Mouse (Mus musculus) forebrain, embryonic 11.5 days (tissue): ENCODE data around the gene Nusap1. TPM values are rescaled to one million over a fixed set of nuclear protein-coding genes. Genes with fewer than 3 reads are reported as not detected.
"Not testable (repeated sequence)": the region's sequence is repeated elsewhere in the genome, so short reads cannot be mapped to it uniquely, and the experiment has no call there.

Experiments
- ATAC-seq: fragments of 200-750 bp; cut with Nextera tagmentation; replicated peaks from 2 replicates; pipeline ENCODE4 v1.8.0; 2017; ENCODE audit warnings: moderate TSS enrichment; ENCODE audit not compliant: low FRiP score
- DNase-seq: peaks from one replicate; pipeline ENCODE4 v3.0.0-alpha.2; 2017; ENCODE audit warnings: low spot score
- H3K27ac ChIP-seq: fragments of 300-500 bp; sonication (generic); 2 replicates; pipeline ENCODE4 v1.5.1; 2014; ENCODE audit warnings: low read depth, low read length
- H3K27me3 ChIP-seq: fragments of 300-500 bp; sonication (generic); 2 replicates; pipeline ENCODE4 v1.6.1; 2014; ENCODE audit warnings: mild to moderate bottlenecking, low read length, mixed read lengths; ENCODE audit not compliant: control insufficient read depth, insufficient read depth
- H3K36me3 ChIP-seq: fragments of 300-500 bp; sonication (generic); 2 replicates; pipeline ENCODE4 v1.6.1; 2014; ENCODE audit warnings: mild to moderate bottlenecking, low read length, moderate library complexity, mixed read lengths; ENCODE audit not compliant: control insufficient read depth, insufficient read depth
- H3K4me1 ChIP-seq: fragments of 300-500 bp; sonication (generic); replicated peaks from 2 replicates; pipeline ENCODE4 v1.6.1; 2014; ENCODE audit warnings: low read length, mixed read lengths; ENCODE audit not compliant: control insufficient read depth, insufficient read depth
- H3K4me2 ChIP-seq: fragments of 300-500 bp; sonication (generic); 2 replicates; pipeline ENCODE4 v1.6.1; 2014; ENCODE audit warnings: low read depth, mild to moderate bottlenecking, low read length, moderate library complexity, mixed read lengths; ENCODE audit not compliant: severe bottlenecking
- H3K4me3 ChIP-seq: fragments of 300-500 bp; sonication (generic); 2 replicates; pipeline ENCODE4 v1.5.1; 2014; ENCODE audit warnings: low read depth, low read length
- H3K9ac ChIP-seq: fragments of 300-500 bp; sonication (generic); 2 replicates; pipeline ENCODE4 v1.6.1; 2014; ENCODE audit warnings: low read length
- H3K9me3 ChIP-seq: fragments of 300-500 bp; sonication (generic); 2 replicates; pipeline ENCODE4 v1.6.1; 2016; ENCODE audit warnings: low read length, mixed read lengths; ENCODE audit not compliant: control insufficient read depth
- WGBS: fragments of 180-500 bp; shearing (Covaris S2); extraction: QIAGEN DNeasy Blood & Tissue Kit; methylation state at CpG from one replicate; pipeline ENCODE4 v1.1.7; 2014; 5-methylcytosine and 5-hydroxymethylcytosine counted together
- polyA plus RNA-seq: library from polyadenylated mRNA; unstranded; fragments of >200 nt; fragmentation: Nextera tagmentation; extraction: Ambion mirVana; gene quantifications from 2 replicates; pipeline ENCODE4 v1.2.1, GENCODE M21; 2014

The Nusap1 gene
- polyA plus RNA-seq, 1 experiment from 2014 or later, result 131 TPM

DNA sequence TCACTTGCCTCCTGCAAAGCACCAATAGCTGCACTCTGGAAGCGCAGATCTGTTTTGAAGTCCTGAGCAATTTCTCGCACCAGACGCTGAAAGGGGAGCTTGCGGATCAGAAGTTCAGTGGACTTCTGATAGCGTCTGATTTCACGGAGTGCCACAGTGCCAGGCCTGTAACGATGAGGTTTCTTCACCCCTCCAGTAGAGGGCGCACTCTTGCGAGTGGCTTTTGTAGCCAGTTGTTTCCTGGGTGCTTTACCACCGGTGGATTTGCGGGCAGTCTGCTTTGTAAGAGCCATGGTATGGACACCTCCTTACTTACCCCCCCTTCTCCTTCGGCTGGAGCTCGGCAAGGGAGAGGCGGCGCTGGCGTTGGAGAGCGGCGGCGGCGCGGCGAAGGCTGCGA lies 47.6 kb downstream of the Nusap1 start:
- not testable (repeated sequence) for ATAC-seq, H3K9me3 ChIP-seq, H3K27me3 ChIP-seq, H3K4me1 ChIP-seq, H3K4me3 ChIP-seq, DNase-seq, H3K27ac ChIP-seq, H3K36me3 ChIP-seq, H3K4me2 ChIP-seq, H3K9ac ChIP-seq
- WGBS, result 74% methylated on average over 20 of the region's 23 CpGs

- WGBS, result 17% methylated on average over 7 of the region's 7 CpGs
Measured at GRCm38 (mm10) chr2:119669010-119669409, 50.9 kb downstream of the Nusap1 start.

DNA sequence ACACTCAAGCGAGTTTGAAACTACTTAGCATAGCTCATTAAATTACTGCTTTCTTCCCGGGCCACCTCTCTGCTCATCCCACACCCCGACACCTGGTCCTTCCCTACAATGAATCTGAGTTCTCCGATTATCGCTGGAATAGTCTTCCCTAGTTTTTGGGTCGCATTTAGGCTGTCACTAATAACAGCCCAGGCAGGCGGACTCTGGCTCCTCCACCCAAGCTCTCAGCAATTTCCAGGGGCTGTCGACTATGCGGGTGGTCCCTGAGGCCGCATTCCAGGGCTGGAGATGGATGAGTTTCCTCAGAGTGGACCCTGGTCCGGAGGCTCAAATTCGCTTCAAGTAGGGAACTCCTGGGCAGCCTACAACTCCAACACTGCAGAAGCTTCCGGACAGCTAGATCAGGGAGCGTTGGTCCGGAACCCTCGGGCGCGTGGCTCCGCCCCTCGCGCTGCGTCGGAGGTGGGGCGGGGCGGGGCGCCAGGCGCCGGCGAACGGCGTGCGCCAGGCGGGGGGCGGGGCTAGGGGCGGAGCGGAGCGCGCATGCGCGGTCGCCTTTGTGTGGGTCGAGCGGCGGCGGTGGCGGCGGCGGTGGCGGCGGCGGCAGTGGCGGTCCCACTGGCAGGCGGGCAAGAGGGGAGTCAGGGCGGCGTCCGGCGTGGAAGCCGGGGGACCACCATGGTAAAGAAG lies 56.6 kb downstream of the Nusap1 start, which contains the start of gene Rtf1:
Gene Rtf1, plus strand, starts transcription at position 544 of the 690 bp plus-strand sequence.
- no peaks in the 10 kb centered on the region for H3K4me1 ChIP-seq
- H3K9me3 ChIP-seq, result no peaks in the 10 kb centered on the region
- under 1% methylated on average over 44 of the region's 58 CpGs for WGBS
- no peaks in the 10 kb centered on the region for H3K27me3 ChIP-seq
- DNase-seq (peak; percentile 98), ATAC-seq (peak; percentile 96)
- H3K4me2 ChIP-seq, result peak within 1 kb of the TSS; percentile 84
- peak within 1 kb of the TSS; percentile 96 for H3K9ac ChIP-seq
- H3K27ac ChIP-seq, result peak within 1 kb of the TSS; percentile 21; the same call in 1 of the 2 replicates
- no peaks in the 10 kb centered on the region for H3K36me3 ChIP-seq
- H3K4me3 ChIP-seq, result peak within 1 kb of the TSS; percentile 99

More at GRCm38 (mm10) chr2:119669010-119669409, 50.9 kb downstream of the Nusap1 start:
- Histone ChIP-seq H3K36me3 (no peaks in the 10 kb centered on the region), H3K4me1 (no peaks in the 10 kb centered on the region), H3K4me3 (no peak overlapping the region), H3K27ac (no peak overlapping the region), H3K27me3 (no peaks in the 10 kb centered on the region), H3K4me2 (no peak overlapping the region), H3K9me3 (no peaks in the 10 kb centered on the region), H3K9ac (no peak overlapping the region)
- DNase-seq, result no peak
- ATAC-seq, result no peak

GRCm38 (mm10) chr2:119675215-119675784 lies 57.2 kb downstream of the Nusap1 start:
- DNase-seq, result peak; percentile 79
- peak; percentile 91 for ATAC-seq
- under 1% methylated on average over 38 of the region's 39 CpGs for WGBS
- Histone ChIP-seq H3K9ac (peak overlapping the region; percentile 96), H3K4me2 (peak overlapping the region; percentile 65), H3K4me3 (peak overlapping the region; percentile 99), H3K4me1 (no peaks in the 10 kb centered on the region), H3K27ac (peak overlapping the region; percentile 21; the same call in 1 of the 2 replicates), H3K36me3 (no peaks in the 10 kb centered on the region), H3K27me3 (no peaks in the 10 kb centered on the region), H3K9me3 (no peaks in the 10 kb centered on the region)

- peak overlapping the region; percentile 99 for H3K4me3 ChIP-seq
- H3K9me3 ChIP-seq, result no peaks in the 10 kb centered on the region
- no peaks in the 10 kb centered on the region for H3K4me1 ChIP-seq
- DNase-seq, result no peak
- WGBS, result 13% methylated on average over 5 of the region's 5 CpGs
- H3K27ac ChIP-seq, result no peak overlapping the region
- peak overlapping the region; percentile 65 for H3K4me2 ChIP-seq
- H3K27me3 ChIP-seq, result no peaks in the 10 kb centered on the region
- ATAC-seq, result no peak
- peak overlapping the region; percentile 96 for H3K9ac ChIP-seq
- H3K36me3 ChIP-seq, result no peaks in the 10 kb centered on the region
Measured at GRCm38 (mm10) chr2:119675831-119676230, 57.7 kb downstream of the Nusap1 start.

DNA sequence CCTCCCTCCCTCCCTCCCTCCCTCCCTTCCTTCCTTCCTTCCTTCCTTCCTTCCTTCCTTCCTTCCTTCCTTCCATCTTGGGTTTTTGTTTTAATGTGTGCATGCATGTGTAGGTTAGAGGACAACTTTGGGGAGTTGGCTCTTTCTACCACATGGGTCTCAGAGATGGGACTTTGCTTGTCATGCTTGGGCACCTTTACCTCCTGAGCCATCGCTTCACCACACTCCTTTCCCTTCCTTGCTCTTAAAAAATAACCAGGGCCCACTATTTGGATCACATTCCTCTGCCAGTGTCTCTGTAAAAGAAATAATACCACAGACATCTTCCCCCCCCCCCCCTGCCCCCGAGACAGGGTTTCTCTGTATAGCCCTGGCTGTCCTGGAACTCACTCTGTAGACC lies 65.6 kb downstream of the Nusap1 start:
- WGBS, result 79% methylated on average over 2 of the region's 2 CpGs
- H3K4me3 ChIP-seq, result no peak overlapping the region
- no peaks in the 10 kb centered on the region for H3K9me3 ChIP-seq
- ATAC-seq (no peak), DNase-seq (no peak)
- no peak overlapping the region for H3K27ac ChIP-seq
- no peak overlapping the region for H3K9ac ChIP-seq
- no peaks in the 10 kb centered on the region for H3K27me3 ChIP-seq
- H3K4me2 ChIP-seq, result no peak overlapping the region
- H3K4me1 ChIP-seq, result no peaks in the 10 kb centered on the region
- no peaks in the 10 kb centered on the region; the same call in 1 of the 2 replicates for H3K36me3 ChIP-seq

DNA sequence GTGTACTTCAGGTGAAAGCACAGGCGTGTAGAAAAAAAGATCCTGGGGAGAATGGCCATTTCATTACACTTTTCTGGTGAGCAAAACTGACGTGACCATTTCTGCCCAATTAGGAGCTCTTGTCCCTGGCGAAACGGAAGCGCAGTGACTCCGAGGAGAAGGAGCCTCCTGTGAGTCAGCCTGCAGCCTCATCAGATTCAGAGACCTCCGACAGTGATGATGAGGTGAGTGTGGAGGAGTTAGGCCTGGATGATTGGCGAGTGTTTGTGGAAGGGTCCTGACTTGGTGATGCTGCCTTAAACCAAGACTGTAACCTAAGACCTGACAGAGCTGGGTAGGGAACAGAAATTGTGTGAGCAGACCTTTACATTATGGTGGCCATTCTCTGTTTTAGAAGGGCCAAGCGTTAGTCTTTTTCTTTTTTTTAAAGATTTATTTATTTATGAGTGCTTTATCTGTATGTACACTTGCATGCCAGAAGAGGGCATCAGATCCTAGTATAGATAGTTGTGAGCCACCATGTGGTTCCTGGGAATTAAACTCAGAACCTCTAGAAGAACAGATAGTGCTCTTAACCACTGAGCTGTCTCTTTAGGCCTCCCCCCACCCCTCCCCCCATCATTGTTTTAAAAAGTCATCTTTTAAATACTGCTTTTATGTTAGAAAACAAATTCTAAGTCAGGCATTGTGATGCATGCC lies 74.1 kb downstream of the Nusap1 start:
- no peak for ATAC-seq
- H3K4me2 ChIP-seq, result no peak overlapping the region
- 83% methylated on average over 9 of the region's 9 CpGs for WGBS
- no peaks in the 10 kb centered on the region; the same call in 1 of the 2 replicates for H3K36me3 ChIP-seq
- H3K9me3 ChIP-seq, result no peaks in the 10 kb centered on the region
- no peaks in the 10 kb centered on the region for H3K27me3 ChIP-seq
- H3K9ac ChIP-seq, result no peak overlapping the region
- no peaks in the 10 kb centered on the region for H3K4me1 ChIP-seq
- H3K4me3 ChIP-seq, result no peak overlapping the region
- H3K27ac ChIP-seq, result no peak overlapping the region
- no peak for DNase-seq

- DNase-seq (no peak), ATAC-seq (no peak)
- Histone ChIP-seq H3K9ac (no peak overlapping the region), H3K4me2 (no peak overlapping the region), H3K4me3 (no peak overlapping the region), H3K9me3 (no peaks in the 10 kb centered on the region), H3K27me3 (no peaks in the 10 kb centered on the region), H3K4me1 (no peaks in the 10 kb centered on the region), H3K27ac (no peak overlapping the region), H3K36me3 (no peaks in the 10 kb centered on the region)
- 84% methylated on average over 2 of the region's 2 CpGs for WGBS
Measured at GRCm38 (mm10) chr2:119694826-119695225, 76.7 kb downstream of the Nusap1 start.
